Mouse (Mus musculus) olfactory bulb, adult 2 months (tissue): ENCODE measurements around the gene Numa1.

Experiments
- CTCF ChIP-seq: fragments of 200-500 bp; IDR thresholded peaks from 2 replicates; pipeline ENCODE4 v1.5.1; 2012; ENCODE audit warnings: low read depth, mild to moderate bottlenecking, low read length, moderate library complexity; ENCODE audit not compliant: insufficient read depth
- POLR2A ChIP-seq: fragments of 200-500 bp; IDR thresholded peaks from 2 replicates; pipeline ENCODE4 v1.6.1; 2012; ENCODE audit warnings: mild to moderate bottlenecking, low read depth, low read length, moderate library complexity; ENCODE audit not compliant: insufficient read depth

GRCm38 (mm10) chr7:101962829-101963228 lies 28.9 kb downstream of the Numa1 start:
- TF ChIP-seq CTCF (no peak), POLR2A (no peak)
